Mouse (Mus musculus) erythroid progenitor cell, adult 5-6 weeks (primary cell): ENCODE measurements around the gene Ephb1. TPM values are rescaled to one million over a fixed set of nuclear protein-coding genes. Genes with fewer than 3 reads are reported as not detected.

Source experiments
- ATAC-seq: replicated peaks from 2 replicates; pipeline ENCODE4 v1.8.0; 2016; ENCODE audit warnings: moderate number of reproducible peaks, mild to moderate bottlenecking, moderate TSS enrichment, inconsistent platforms; ENCODE audit not compliant: poor library complexity, low FRiP score, severe bottlenecking
- total RNA-seq, 2 experiments: library from RNA; stranded (forward) in 1 of 2; stranded (reverse) in 1 of 2; fragments of 150-400 nt in 1 of 2; fragments of 186-747, 209-891 nt in 1 of 2; gene quantifications; 2 replicates each; pipeline versions ENCODE4 v1.2.3 to v1.2.4; 2015 to 2017; ENCODE audit warnings: low replicate concordance in 2 of 2

Ephb1 gene
- total RNA-seq, 2 experiments from 2014 or later = not detected

GRCm38 (mm10) chr9:102309278-102309677, 45.2 kb downstream of the Ephb1 start:
- no peak for ATAC-seq

- ATAC-seq = no peak
Measured at GRCm38 (mm10) chr9:102307656-102308055, 46.8 kb downstream of the Ephb1 start.

GRCm38 (mm10) chr9:102306645-102307415, 47.7 kb downstream of the Ephb1 start:
- ATAC-seq = no peak

GRCm38 (mm10) chr9:102305432-102306100, 48.9 kb downstream of the Ephb1 start:
- ATAC-seq = no peak

GRCm38 (mm10) chr9:102304796-102305195, 49.7 kb downstream of the Ephb1 start:
- ATAC-seq = no peak

GRCm38 (mm10) chr9:102303882-102304281, 50.6 kb downstream of the Ephb1 start:
- no peak for ATAC-seq

- no peak for ATAC-seq
Measured at GRCm38 (mm10) chr9:102300985-102301384, 53.5 kb downstream of the Ephb1 start.

- no peak for ATAC-seq
Measured at GRCm38 (mm10) chr9:102298741-102299140, 55.8 kb downstream of the Ephb1 start.

- ATAC-seq = no peak
Measured at GRCm38 (mm10) chr9:102297986-102298385, 56.5 kb downstream of the Ephb1 start.

GRCm38 (mm10) chr9:102297176-102297575, 57.3 kb downstream of the Ephb1 start:
- no peak for ATAC-seq

- ATAC-seq = no peak
Measured at GRCm38 (mm10) chr9:102293605-102294004, 60.9 kb downstream of the Ephb1 start.

- ATAC-seq = no peak
Measured at GRCm38 (mm10) chr9:102291230-102291629, 63.3 kb downstream of the Ephb1 start.

- no peak for ATAC-seq
Measured at GRCm38 (mm10) chr9:102288356-102288755, 66.1 kb downstream of the Ephb1 start.

GRCm38 (mm10) chr9:102275931-102276330, 78.6 kb downstream of the Ephb1 start:
- ATAC-seq = no peak

- no peak for ATAC-seq
Measured at GRCm38 (mm10) chr9:102274016-102274415, 80.5 kb downstream of the Ephb1 start.

GRCm38 (mm10) chr9:102273469-102273808, 81.1 kb downstream of the Ephb1 start:
- no peak for ATAC-seq

GRCm38 (mm10) chr9:102272731-102273468, 81.6 kb downstream of the Ephb1 start:
- no peak for ATAC-seq

- ATAC-seq = no peak
Measured at GRCm38 (mm10) chr9:102270496-102270895, 84.0 kb downstream of the Ephb1 start.

- ATAC-seq = no peak
Measured at GRCm38 (mm10) chr9:102267311-102268027, 87.0 kb downstream of the Ephb1 start.

GRCm38 (mm10) chr9:102263760-102264159, 90.7 kb downstream of the Ephb1 start:
- ATAC-seq = no peak
